Mouse (Mus musculus): Measurements from ENCODE around the gene Cuedc2. TPM values are rescaled to one million over a fixed set of nuclear protein-coding genes. Genes with fewer than 3 reads are reported as not detected.

Gene Cuedc2
- total and polyA plus RNA-seq, 2 experiments from 2014 or later: 134 to 326 TPM

GRCm38 (mm10) chr19:46322144-46322995 is 16.1 kb downstream of the Cuedc2 start:
- ATAC-seq (no peak), DNase-seq (ENCODE audit: low spot score) (no peak)
- no peak for TF ChIP-seq CTCF (IDR thresholded peaks at IDR 0.05; ENCODE audit: low read depth)
- Histone ChIP-seq H3K27ac (peak overlapping the region; percentile 62; the same call in 1 of the 2 replicates), H3K4me1 (ENCODE audit: insufficient read depth, low read length) (peaks cover 27% of the 10 kb centered on the region), H3K9ac (replicated peaks; ENCODE audit: low read length) (peak overlapping the region; percentile 9; the same call in 1 of the 2 replicates), H3K36me3 (ENCODE audit: insufficient read depth, low read length) (no peaks in the 10 kb centered on the region), H3K9me3 (ENCODE audit: low read length) (no peaks in the 10 kb centered on the region), H3K4me2 (ENCODE audit: low read depth, low read length) (peak overlapping the region; percentile 8; the same call in 1 of the 2 replicates), H3K4me3 (ENCODE audit: low read length) (no peak overlapping the region), H3K27me3 (ENCODE audit: insufficient read depth, low read length) (no peaks in the 10 kb centered on the region)
- WGBS: 43% methylated on average over 11 of the region's 11 CpGs

DNA sequence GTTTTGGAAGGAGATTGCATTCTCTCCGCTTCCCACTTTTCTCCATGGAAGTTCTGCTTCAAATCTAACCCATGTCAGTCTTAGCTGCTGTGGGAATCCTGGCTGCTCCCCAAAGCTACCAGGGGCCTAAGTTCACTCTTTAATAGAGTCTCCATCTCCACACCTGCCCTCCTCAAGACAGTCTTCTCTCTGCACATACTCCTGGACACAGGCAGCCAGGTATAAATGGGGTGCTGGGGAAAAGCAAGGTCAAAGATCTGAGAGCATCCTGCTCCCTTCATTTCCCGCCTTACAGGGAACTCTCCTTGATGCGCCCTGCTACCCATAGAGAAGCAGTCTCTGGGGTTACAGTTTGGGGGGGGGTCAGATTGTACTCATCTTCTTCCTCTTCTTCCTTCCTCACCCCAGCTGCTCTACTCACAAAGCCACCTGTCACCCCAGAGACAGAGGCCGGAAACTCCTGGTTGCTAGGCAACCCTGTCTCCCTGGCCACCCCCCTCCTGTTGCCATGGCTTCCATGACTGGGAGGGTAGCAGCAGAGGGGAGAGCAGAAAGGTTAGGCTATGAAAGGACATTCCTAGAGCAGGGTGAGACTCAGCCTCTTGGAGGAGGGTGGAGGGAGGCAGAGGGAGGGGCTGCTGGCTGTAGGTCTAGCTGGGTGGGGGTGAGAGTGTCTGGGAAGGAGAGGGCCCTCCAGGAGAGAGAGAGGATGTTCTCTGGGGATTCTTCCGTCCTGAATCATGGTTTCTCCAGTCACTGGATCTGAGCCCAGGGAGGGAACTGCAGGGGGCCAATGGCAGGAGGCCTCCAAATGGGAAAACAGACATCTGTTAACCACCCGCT is 17.2 kb downstream of the Cuedc2 start:
- Histone ChIP-seq H3K27ac (peak overlapping the region; percentile 62; the same call in 1 of the 2 replicates), H3K9ac (replicated peaks; ENCODE audit: low read length) (0 out of 2 replicates have a peak overlapping the region, but pooled peaks have one; percentile 9), H3K4me3 (ENCODE audit: low read length) (no peak overlapping the region), H3K27me3 (ENCODE audit: insufficient read depth, low read length) (0 out of 2 replicates have a peak, but pooled peaks cover 4% of the 10 kb centered on the region), H3K4me1 (ENCODE audit: insufficient read depth, low read length) (peaks cover 26% of the 10 kb centered on the region), H3K4me2 (ENCODE audit: low read depth, low read length) (peak overlapping the region; percentile 33), H3K36me3 (ENCODE audit: insufficient read depth, low read length) (no peaks in the 10 kb centered on the region), H3K9me3 (ENCODE audit: low read length) (no peaks in the 10 kb centered on the region)
- WGBS: 19% methylated on average over 6 of the region's 6 CpGs
- TF ChIP-seq CTCF (IDR thresholded peaks at IDR 0.05; ENCODE audit: low read depth): no peak
- ATAC-seq (peak; percentile 57), DNase-seq (ENCODE audit: low spot score) (peak; percentile 79)

DNA sequence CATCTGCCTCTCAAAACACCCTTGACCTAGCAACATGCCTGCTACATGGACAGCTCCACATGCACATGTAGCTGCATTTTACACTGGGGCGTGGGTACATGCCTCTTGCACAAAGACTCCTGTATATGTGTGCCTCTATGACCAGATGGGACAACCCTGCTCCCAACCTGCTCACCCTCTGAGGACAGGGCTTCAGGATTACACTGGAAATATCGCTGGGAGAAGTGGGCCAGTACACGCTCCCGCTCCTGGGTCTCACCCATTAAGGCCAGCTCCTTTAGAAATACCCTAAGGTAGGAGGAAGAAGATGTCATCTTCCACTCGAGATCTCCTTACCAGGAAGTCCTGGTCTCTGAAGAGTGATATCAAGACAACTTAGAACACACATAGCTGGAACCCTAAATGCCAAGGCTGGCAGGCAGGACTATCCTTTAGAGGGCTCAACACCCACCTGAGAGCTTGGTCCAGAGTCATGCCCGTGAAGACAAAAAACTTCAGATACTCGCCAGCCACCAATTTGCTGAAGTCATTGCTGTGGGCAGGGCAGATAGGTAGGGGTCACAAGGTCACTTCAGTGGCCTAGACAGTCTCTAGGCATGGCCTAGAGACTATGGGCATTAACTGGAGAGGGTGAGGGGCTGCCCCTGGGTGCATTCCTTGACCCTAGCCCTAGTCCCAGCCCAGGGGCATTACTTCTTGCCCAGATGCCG is 18.3 kb downstream of the Cuedc2 start:
- no peak for DNase-seq (ENCODE audit: low spot score)
- Histone ChIP-seq H3K4me2 (ENCODE audit: low read depth, low read length) (no peak overlapping the region), H3K9ac (replicated peaks; ENCODE audit: low read length) (no peak overlapping the region), H3K27ac (no peak overlapping the region), H3K27me3 (ENCODE audit: insufficient read depth, low read length) (0 out of 2 replicates have a peak, but pooled peaks cover 6% of the 10 kb centered on the region), H3K9me3 (ENCODE audit: low read length) (no peaks in the 10 kb centered on the region), H3K4me1 (ENCODE audit: insufficient read depth, low read length) (peaks cover 26% of the 10 kb centered on the region), H3K4me3 (ENCODE audit: low read length) (no peak overlapping the region), H3K36me3 (ENCODE audit: insufficient read depth, low read length) (no peaks in the 10 kb centered on the region)
- TF ChIP-seq CTCF (IDR thresholded peaks at IDR 0.05; ENCODE audit: low read depth): no peak
- 86% methylated on average over 8 of the region's 8 CpGs for WGBS
- no peak for ATAC-seq

DNA sequence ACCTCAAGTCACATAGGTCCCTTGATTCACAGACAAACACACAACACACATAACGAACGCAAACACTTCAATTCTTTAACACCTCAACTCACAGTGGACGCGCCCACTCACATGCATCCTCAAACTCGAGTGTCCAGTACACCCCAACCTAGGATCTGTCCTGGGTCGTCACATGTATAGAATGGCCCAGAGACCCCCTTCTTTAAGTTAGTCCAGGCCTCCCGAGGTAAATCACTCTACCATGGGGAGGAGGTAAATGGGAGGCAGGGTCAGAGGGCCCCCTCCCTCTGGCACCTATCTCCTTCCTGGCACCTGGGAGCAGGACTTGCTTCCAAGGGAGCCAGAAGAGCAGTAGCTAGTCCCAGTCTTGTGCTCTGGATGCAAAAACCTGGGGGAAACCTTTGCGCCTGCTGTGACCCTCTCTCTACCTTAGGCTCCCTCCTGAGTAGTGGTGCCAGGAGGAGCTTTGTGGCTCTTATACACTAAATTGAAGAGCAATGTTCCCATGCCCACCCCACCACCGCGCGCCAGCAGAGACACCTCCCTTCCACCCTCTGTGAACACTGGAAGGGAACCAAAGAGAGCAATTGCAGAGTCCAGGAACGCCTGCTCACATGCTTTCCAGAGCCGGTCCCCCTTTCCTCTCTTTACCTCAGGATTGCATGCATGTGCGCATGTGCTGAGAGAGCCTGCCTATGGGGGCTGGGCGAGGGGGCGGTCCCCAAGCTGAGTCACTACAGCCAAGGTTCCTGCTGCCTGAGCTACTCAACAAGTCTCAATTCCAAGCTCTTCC is 19.7 kb downstream of the Cuedc2 start:
- H3K27me3 ChIP-seq (ENCODE audit: insufficient read depth, low read length): 0 out of 2 replicates have a peak, but pooled peaks cover 6% of the 10 kb centered on the region
- H3K9ac ChIP-seq (replicated peaks; ENCODE audit: low read length): no peak overlapping the region
- peak overlapping the region; percentile 55 for H3K4me2 ChIP-seq (ENCODE audit: low read depth, low read length)
- H3K27ac ChIP-seq: peak overlapping the region; percentile 67; the same call in 1 of the 2 replicates
- WGBS: 13% methylated on average over 16 of the region's 16 CpGs
- no peaks in the 10 kb centered on the region for H3K9me3 ChIP-seq (ENCODE audit: low read length)
- no peaks in the 10 kb centered on the region for H3K36me3 ChIP-seq (ENCODE audit: insufficient read depth, low read length)
- peak; percentile 42 for ATAC-seq
- peak overlapping the region; percentile 57 for H3K4me3 ChIP-seq (ENCODE audit: low read length)
- no peak for TF ChIP-seq CTCF (IDR thresholded peaks at IDR 0.05; ENCODE audit: low read depth)
- peaks cover 26% of the 10 kb centered on the region for H3K4me1 ChIP-seq (ENCODE audit: insufficient read depth, low read length)
- DNase-seq (ENCODE audit: low spot score): peak; percentile 88

DNA sequence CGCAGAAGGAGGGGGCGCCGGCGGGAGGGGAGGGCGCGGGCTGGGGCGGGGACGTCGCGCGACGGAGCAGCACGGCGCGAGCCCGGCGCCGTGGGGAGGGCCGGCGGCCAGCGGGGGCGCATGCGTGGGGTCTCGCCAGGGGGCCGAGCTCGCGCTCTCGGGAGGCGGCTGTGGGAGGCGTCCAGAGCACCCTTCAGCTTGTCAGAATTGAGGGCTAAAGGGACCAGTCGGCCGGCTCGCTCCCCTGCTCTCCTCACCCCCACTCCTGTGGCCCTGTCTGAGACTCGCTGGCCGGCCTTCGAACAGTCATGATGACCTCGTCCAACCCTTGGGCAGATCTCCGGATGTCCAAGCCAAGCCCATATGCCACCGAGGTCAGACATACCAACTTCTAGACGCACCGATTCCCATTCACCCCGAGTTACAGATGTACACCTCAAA is 20.5 kb downstream of the Cuedc2 start:
- ATAC-seq: peak; percentile 27; the same call in 1 of the 2 replicates
- H3K27me3 ChIP-seq (ENCODE audit: insufficient read depth, low read length): 0 out of 2 replicates have a peak, but pooled peaks cover 6% of the 10 kb centered on the region
- 6% methylated on average over 15 of the region's 42 CpGs for WGBS

More for the DNA sequence above, 20.5 kb downstream of the Cuedc2 start:
- Histone ChIP-seq H3K9ac (replicated peaks; ENCODE audit: low read length) (peak overlapping the region; percentile 64), H3K36me3 (ENCODE audit: insufficient read depth, low read length) (peaks cover 3% of the 10 kb centered on the region; the same call in 1 of the 2 replicates), H3K4me1 (ENCODE audit: insufficient read depth, low read length) (peaks cover 26% of the 10 kb centered on the region), H3K4me2 (ENCODE audit: low read depth, low read length) (peak overlapping the region; percentile 55), H3K9me3 (ENCODE audit: low read length) (no peaks in the 10 kb centered on the region), H3K4me3 (ENCODE audit: low read length) (peak overlapping the region; percentile 57), H3K27ac (peak overlapping the region; percentile 67; the same call in 1 of the 2 replicates)
- DNase-seq (ENCODE audit: low spot score): peak; percentile 67
- TF ChIP-seq CTCF (IDR thresholded peaks at IDR 0.05; ENCODE audit: low read depth): no peak
